Mouse (Mus musculus) embryonic facial prominence, embryonic 10.5 days (tissue): ENCODE data around the gene Taldo1. TPM values are rescaled to one million over a fixed set of nuclear protein-coding genes. Genes with fewer than 3 reads are reported as not detected.

ENCODE experiments used
- DNase-seq: peaks from one replicate; pipeline ENCODE4 v3.0.0-alpha.2; 2017; ENCODE audit warnings: low spot score
- H3K27ac ChIP-seq: fragments of 300-500 bp; sonication (generic); replicated peaks from 2 replicates; pipeline ENCODE4 v1.5.1; 2016; ENCODE audit warnings: mild to moderate bottlenecking
- H3K27me3 ChIP-seq: fragments of 300-500 bp; sonication (generic); replicated peaks from 2 replicates; pipeline ENCODE4 v1.6.1; 2016; ENCODE audit warnings: low read depth, mild to moderate bottlenecking; ENCODE audit not compliant: poor library complexity, severe bottlenecking
- H3K36me3 ChIP-seq: fragments of 300-500 bp; sonication (generic); replicated peaks from 2 replicates; pipeline ENCODE4 v1.6.1; 2016; ENCODE audit warnings: mild to moderate bottlenecking, moderate library complexity
- H3K4me1 ChIP-seq: fragments of 300-500 bp; sonication (generic); 2 replicates; pipeline ENCODE4 v1.6.1; 2016
- H3K4me3 ChIP-seq: fragments of 300-500 bp; sonication (generic); 2 replicates; pipeline ENCODE4 v1.5.1; 2016; ENCODE audit warnings: mild to moderate bottlenecking, moderate library complexity
- H3K9me3 ChIP-seq: fragments of 300-500 bp; sonication (generic); 2 replicates; pipeline ENCODE4 v1.6.1; 2016; ENCODE audit warnings: mild to moderate bottlenecking
- WGBS: fragments of 180-500 bp; shearing (Covaris S2); methylation state at CpG from one replicate; pipeline ENCODE4 v1.1.7; 2016; 5-methylcytosine and 5-hydroxymethylcytosine counted together
- polyA plus RNA-seq: library from polyadenylated mRNA; unstranded; fragments of >200 nt; fragmentation: Nextera tagmentation; extraction: Ambion mirVana; gene quantifications from 2 replicates; pipeline ENCODE4 v1.2.1, GENCODE M21; 2016

Taldo1 gene
- polyA plus RNA-seq, 1 experiment from 2014 or later, result 297 TPM

- Histone ChIP-seq H3K27ac (no peak overlapping the region), H3K9me3 (no peaks in the 10 kb centered on the region), H3K4me3 (peak overlapping the region; percentile 11; the same call in 1 of the 2 replicates), H3K27me3 (peaks cover 19% of the 10 kb centered on the region), H3K4me1 (peaks cover 57% of the 10 kb centered on the region), H3K36me3 (peaks cover 42% of the 10 kb centered on the region)
- DNase-seq, result no peak
- WGBS, result 94% methylated on average over 9 of the region's 9 CpGs
Measured at GRCm38 (mm10) chr7:141430585-141431240, 38.7 kb downstream of the Taldo1 start.

- peaks cover 16% of the 10 kb centered on the region for H3K27me3 ChIP-seq
- no peak overlapping the region for H3K27ac ChIP-seq
- peaks cover 65% of the 10 kb centered on the region for H3K4me1 ChIP-seq
- no peak overlapping the region for H3K4me3 ChIP-seq
- peaks cover 47% of the 10 kb centered on the region for H3K36me3 ChIP-seq
- no peaks in the 10 kb centered on the region for H3K9me3 ChIP-seq
- no peak for DNase-seq
- 95% methylated on average over 19 of the region's 19 CpGs for WGBS
Measured at GRCm38 (mm10) chr7:141431434-141432185, 39.6 kb downstream of the Taldo1 start.

- H3K9me3 ChIP-seq, result no peaks in the 10 kb centered on the region
- DNase-seq, result no peak
- peaks cover 10% of the 10 kb centered on the region for H3K27me3 ChIP-seq
- WGBS, result 89% methylated on average over 8 of the region's 8 CpGs
- H3K4me3 ChIP-seq, result no peak overlapping the region
- peaks cover 67% of the 10 kb centered on the region for H3K4me1 ChIP-seq
- H3K36me3 ChIP-seq, result peaks cover 47% of the 10 kb centered on the region
- H3K27ac ChIP-seq, result no peak overlapping the region
Measured at GRCm38 (mm10) chr7:141432186-141432611, 40.2 kb downstream of the Taldo1 start.

- Histone ChIP-seq H3K4me3 (0 out of 2 replicates have a peak overlapping the region, but pooled peaks have one; percentile 66), H3K27ac (no peak overlapping the region), H3K4me1 (peaks cover 74% of the 10 kb centered on the region), H3K9me3 (no peaks in the 10 kb centered on the region), H3K36me3 (peaks cover 50% of the 10 kb centered on the region), H3K27me3 (peaks cover 6% of the 10 kb centered on the region)
- no peak for DNase-seq
- WGBS, result 86% methylated on average over 6 of the region's 6 CpGs
Measured at GRCm38 (mm10) chr7:141432741-141433516, 40.9 kb downstream of the Taldo1 start.

GRCm38 (mm10) chr7:141433517-141434400, 41.8 kb downstream of the Taldo1 start:
- H3K9me3 ChIP-seq, result no peaks in the 10 kb centered on the region
- no peak for DNase-seq
- H3K4me3 ChIP-seq, result peak overlapping the region; percentile 66
- H3K27me3 ChIP-seq, result no peaks in the 10 kb centered on the region
- peak overlapping the region; percentile 81 for H3K27ac ChIP-seq
- H3K4me1 ChIP-seq, result peaks cover 68% of the 10 kb centered on the region
- 78% methylated on average over 15 of the region's 15 CpGs for WGBS
- H3K36me3 ChIP-seq, result peaks cover 58% of the 10 kb centered on the region

GRCm38 (mm10) chr7:141434464-141434863, 42.5 kb downstream of the Taldo1 start:
- Histone ChIP-seq H3K9me3 (no peaks in the 10 kb centered on the region), H3K4me3 (peak overlapping the region; percentile 66), H3K27me3 (no peaks in the 10 kb centered on the region), H3K27ac (peak overlapping the region; percentile 81), H3K4me1 (peaks cover 61% of the 10 kb centered on the region), H3K36me3 (peaks cover 65% of the 10 kb centered on the region)
- WGBS, result 16% methylated on average over 8 of the region's 8 CpGs
- DNase-seq, result peak; percentile 65

- peak overlapping the region; percentile 81 for H3K27ac ChIP-seq
- H3K4me3 ChIP-seq, result peak overlapping the region; percentile 66
- H3K36me3 ChIP-seq, result peaks cover 69% of the 10 kb centered on the region
- H3K9me3 ChIP-seq, result no peaks in the 10 kb centered on the region
- peaks cover 53% of the 10 kb centered on the region for H3K4me1 ChIP-seq
- WGBS, result 4% methylated on average over 17 of the region's 17 CpGs
- no peaks in the 10 kb centered on the region for H3K27me3 ChIP-seq
- DNase-seq, result peak; percentile 73
Measured at GRCm38 (mm10) chr7:141435129-141435855, 43.3 kb downstream of the Taldo1 start.

GRCm38 (mm10) chr7:141435856-141436522, 44.0 kb downstream of the Taldo1 start:
- no peak for DNase-seq
- H3K4me3 ChIP-seq, result peak overlapping the region; percentile 66
- WGBS, result 73% methylated on average over 9 of the region's 9 CpGs
- peak overlapping the region; percentile 88 for H3K27ac ChIP-seq
- no peaks in the 10 kb centered on the region for H3K27me3 ChIP-seq
- H3K36me3 ChIP-seq, result peaks cover 69% of the 10 kb centered on the region
- no peaks in the 10 kb centered on the region for H3K9me3 ChIP-seq
- H3K4me1 ChIP-seq, result peaks cover 56% of the 10 kb centered on the region

GRCm38 (mm10) chr7:141436523-141436892, 44.5 kb downstream of the Taldo1 start:
- H3K36me3 ChIP-seq, result peaks cover 69% of the 10 kb centered on the region
- no peaks in the 10 kb centered on the region for H3K9me3 ChIP-seq
- no peak for DNase-seq
- peaks cover 62% of the 10 kb centered on the region for H3K4me1 ChIP-seq
- peak overlapping the region; percentile 88 for H3K27ac ChIP-seq
- H3K4me3 ChIP-seq, result peak overlapping the region; percentile 66
- WGBS, result 59% methylated on average over 2 of the region's 2 CpGs
- no peaks in the 10 kb centered on the region for H3K27me3 ChIP-seq

- H3K27ac ChIP-seq, result peak within 1 kb of the TSS; percentile 88
Measured at GRCm38 (mm10) chr7:141437178-141438120, 45.5 kb downstream of the Taldo1 start, which contains the start of gene Slc25a22. Gene Slc25a22 (minus strand): TSS chr7:141437892.

More at GRCm38 (mm10) chr7:141437178-141438120, 45.5 kb downstream of the Taldo1 start, which contains the start of gene Slc25a22:
- Histone ChIP-seq H3K4me3 (peak within 1 kb of the TSS; percentile 66), H3K9me3 (no peaks in the 10 kb centered on the region), H3K4me1 (peaks cover 71% of the 10 kb centered on the region), H3K36me3 (peaks cover 69% of the 10 kb centered on the region), H3K27me3 (no peaks in the 10 kb centered on the region)
- DNase-seq, result peak; percentile 89
- 6% methylated on average over 53 of the region's 53 CpGs for whole genome bisulfite sequencing
